Mouse (Mus musculus) neural tube, embryonic 11.5 days (tissue): ENCODE measurements at regions not wholly inside any gene's neighbourhood (a gene's known extent, or its start where the extent isn't known, plus 50 kb on each side); places are given as distances from the start of the nearest gene placed in this dataset.

Experiments used
- ATAC-seq: fragments of 200-750 bp; cut with Nextera tagmentation; 2 replicates; pipeline ENCODE4 v1.8.0; 2017; ENCODE audit warnings: moderate number of reproducible peaks, mild to moderate bottlenecking, moderate TSS enrichment, moderate library complexity; ENCODE audit not compliant: insufficient read depth, low FRiP score, low TSS enrichment
- DNase-seq: peaks from one replicate; pipeline ENCODE4 v3.0.0-alpha.2; 2015; ENCODE audit warnings: low spot score
- H3K27ac ChIP-seq: fragments of 300-500 bp; sonication (generic); 2 replicates; pipeline ENCODE4 v1.5.1; 2014; ENCODE audit warnings: low read depth, mild to moderate bottlenecking, low read length
- H3K27me3 ChIP-seq: fragments of 300-500 bp; sonication (generic); 2 replicates; pipeline ENCODE4 v1.6.1; 2014; ENCODE audit warnings: mild to moderate bottlenecking, low read length, mixed read lengths; ENCODE audit not compliant: control insufficient read depth, insufficient read depth
- H3K36me3 ChIP-seq: fragments of 300-500 bp; sonication (generic); 2 replicates; pipeline ENCODE4 v1.6.1; 2014; ENCODE audit warnings: mild to moderate bottlenecking, low read length, moderate library complexity, mixed read lengths; ENCODE audit not compliant: control insufficient read depth, insufficient read depth
- H3K4me1 ChIP-seq: fragments of 300-500 bp; sonication (generic); 2 replicates; pipeline ENCODE4 v1.6.1; 2014; ENCODE audit warnings: low read length, mixed read lengths; ENCODE audit not compliant: control insufficient read depth, insufficient read depth
- H3K4me2 ChIP-seq: fragments of 300-500 bp; sonication (generic); 2 replicates; pipeline ENCODE4 v1.6.1; 2014; ENCODE audit warnings: low read depth, mild to moderate bottlenecking, moderate library complexity
- H3K4me3 ChIP-seq: fragments of 300-500 bp; sonication (generic); 2 replicates; pipeline ENCODE4 v1.5.1; 2014; ENCODE audit warnings: low read depth, low read length
- H3K9ac ChIP-seq: fragments of 300-500 bp; sonication (generic); 2 replicates; pipeline ENCODE4 v1.6.1; 2014; ENCODE audit warnings: mild to moderate bottlenecking, low read length
- H3K9me3 ChIP-seq: fragments of 300-500 bp; sonication (generic); 2 replicates; pipeline ENCODE4 v1.6.1; 2016; ENCODE audit warnings: low read length; ENCODE audit not compliant: control insufficient read depth
- WGBS: fragments of 180-500 bp; shearing (Covaris S2); extraction: QIAGEN DNeasy Blood & Tissue Kit; methylation state at CpG from one replicate; pipeline ENCODE4 v1.1.7; 2014; 5-methylcytosine and 5-hydroxymethylcytosine counted together

DNA sequence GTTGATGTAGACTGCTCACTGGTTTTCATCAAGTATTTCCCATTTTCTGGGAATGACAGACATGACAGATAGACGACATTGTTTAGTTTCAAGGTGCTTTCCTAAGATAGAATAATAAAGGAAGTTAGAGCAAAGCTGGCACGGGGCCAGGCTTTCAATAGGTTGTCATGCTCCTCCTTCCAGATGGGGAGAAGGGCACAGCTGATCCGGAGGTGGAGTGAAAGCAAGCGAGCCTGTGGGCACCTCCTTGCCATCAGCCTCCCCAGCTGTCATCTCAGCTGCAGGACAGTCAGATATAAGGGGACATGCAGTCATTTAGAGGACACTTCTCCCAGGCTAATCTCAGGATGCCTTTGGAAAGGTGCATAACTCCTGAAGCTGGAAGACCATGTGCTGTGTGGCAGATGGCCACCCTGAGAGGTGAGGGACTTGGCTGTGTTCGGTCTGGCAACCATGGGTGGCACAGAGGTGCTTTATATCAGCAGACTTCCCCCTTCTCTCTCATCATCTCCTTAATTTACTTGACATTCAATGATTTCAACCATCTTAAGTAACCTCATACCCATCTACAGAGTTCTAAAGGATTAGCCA, 318.6 kb downstream of the Epm2a start:
- no peaks in the 10 kb centered on the region for H3K27me3 ChIP-seq
- WGBS, result 67% methylated on average over 5 of the region's 5 CpGs
- no peak for ATAC-seq
- H3K4me2 ChIP-seq, result no peak overlapping the region
- H3K9me3 ChIP-seq, result no peaks in the 10 kb centered on the region
- H3K27ac ChIP-seq, result no peak overlapping the region
- H3K9ac ChIP-seq, result no peak overlapping the region
- no peaks in the 10 kb centered on the region for H3K36me3 ChIP-seq
- no peak for DNase-seq
- no peak overlapping the region for H3K4me3 ChIP-seq
- no peaks in the 10 kb centered on the region for H3K4me1 ChIP-seq

DNA sequence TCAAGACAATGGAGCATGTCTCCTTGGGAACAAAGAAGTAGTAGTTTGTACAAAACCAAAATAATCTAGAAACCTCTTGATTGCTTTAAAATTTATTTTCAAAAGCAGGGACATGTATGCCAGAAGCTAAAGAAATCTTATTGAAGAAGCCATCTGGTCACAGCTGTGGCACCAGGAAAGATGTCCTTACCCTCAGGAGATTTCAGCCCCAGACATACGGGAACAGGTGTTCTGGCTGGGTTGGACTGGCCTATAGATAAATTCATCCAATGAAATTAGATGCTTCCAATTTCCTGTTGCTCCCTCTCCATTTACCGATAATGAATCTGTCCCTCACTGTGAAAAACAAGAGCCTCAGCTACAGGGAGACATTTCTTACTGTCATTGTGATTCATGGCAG, 366.5 kb downstream of the Epm2a start:
- Histone ChIP-seq H3K9ac (no peak overlapping the region), H3K9me3 (no peaks in the 10 kb centered on the region), H3K27ac (no peak overlapping the region), H3K4me1 (no peaks in the 10 kb centered on the region), H3K4me3 (no peak overlapping the region), H3K27me3 (no peaks in the 10 kb centered on the region), H3K4me2 (no peak overlapping the region), H3K36me3 (no peaks in the 10 kb centered on the region)
- 77% methylated on average over 2 of the region's 2 CpGs for WGBS
- no peak for DNase-seq
- no peak for ATAC-seq

DNA sequence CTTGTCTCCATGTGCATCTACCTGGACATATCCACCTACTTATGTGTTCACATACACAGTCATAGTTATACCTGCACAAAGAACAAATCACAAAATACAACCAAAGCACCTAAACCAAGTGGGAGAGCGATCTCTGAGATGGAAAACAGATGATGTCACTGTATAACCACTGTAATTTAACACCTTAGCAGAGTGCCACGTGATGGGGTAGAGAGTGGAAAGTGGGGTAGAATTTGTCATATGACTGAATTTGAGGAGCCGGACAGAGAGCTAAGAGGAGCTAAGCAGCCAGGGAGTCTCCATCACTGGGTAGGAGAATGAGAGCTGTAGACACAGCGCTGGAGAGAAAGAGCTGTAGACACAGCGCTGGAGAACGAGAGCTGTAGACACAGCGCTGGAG, 381.6 kb downstream of the Epm2a start:
- no peak overlapping the region for H3K4me3 ChIP-seq

DNA sequence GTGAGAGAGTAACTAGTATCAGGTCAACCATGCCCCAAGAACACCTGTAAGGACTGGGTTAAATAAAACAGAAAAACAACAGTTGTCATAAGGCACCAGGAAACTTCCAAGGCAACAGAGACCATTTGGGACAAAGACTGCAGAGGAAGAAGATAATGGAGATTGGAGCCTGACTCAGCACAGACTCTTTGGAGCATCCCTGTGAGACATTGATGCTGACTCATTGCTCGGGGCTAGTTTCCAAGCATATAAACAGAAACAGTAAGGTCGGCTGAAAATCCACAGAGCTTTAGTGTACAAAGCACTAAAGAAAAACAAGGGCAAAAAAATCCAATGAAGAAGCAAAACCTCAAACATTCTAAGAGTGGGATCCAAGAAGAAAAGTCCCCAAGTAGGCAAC, 386.3 kb downstream of the Epm2a start:
- no peaks in the 10 kb centered on the region for H3K9me3 ChIP-seq
- no peak overlapping the region for H3K4me2 ChIP-seq
- 85% methylated on average over 2 of the region's 2 CpGs for WGBS
- H3K4me3 ChIP-seq, result no peak overlapping the region
- no peak overlapping the region for H3K9ac ChIP-seq
- ATAC-seq (no peak), DNase-seq (no peak)
- H3K27ac ChIP-seq, result no peak overlapping the region
- no peaks in the 10 kb centered on the region for H3K36me3 ChIP-seq
- no peaks in the 10 kb centered on the region for H3K4me1 ChIP-seq
- H3K27me3 ChIP-seq, result no peaks in the 10 kb centered on the region

More for the DNA sequence above, 381.6 kb downstream of the Epm2a start:
- no peaks in the 10 kb centered on the region for H3K4me1 ChIP-seq
- WGBS, result 85% methylated on average over 7 of the region's 7 CpGs
- ATAC-seq (no peak), DNase-seq (no peak)
- no peak overlapping the region for H3K27ac ChIP-seq
- H3K4me2 ChIP-seq, result no peak overlapping the region
- H3K27me3 ChIP-seq, result no peaks in the 10 kb centered on the region
- H3K9me3 ChIP-seq, result no peaks in the 10 kb centered on the region
- H3K9ac ChIP-seq, result no peak overlapping the region
- no peaks in the 10 kb centered on the region for H3K36me3 ChIP-seq

DNA sequence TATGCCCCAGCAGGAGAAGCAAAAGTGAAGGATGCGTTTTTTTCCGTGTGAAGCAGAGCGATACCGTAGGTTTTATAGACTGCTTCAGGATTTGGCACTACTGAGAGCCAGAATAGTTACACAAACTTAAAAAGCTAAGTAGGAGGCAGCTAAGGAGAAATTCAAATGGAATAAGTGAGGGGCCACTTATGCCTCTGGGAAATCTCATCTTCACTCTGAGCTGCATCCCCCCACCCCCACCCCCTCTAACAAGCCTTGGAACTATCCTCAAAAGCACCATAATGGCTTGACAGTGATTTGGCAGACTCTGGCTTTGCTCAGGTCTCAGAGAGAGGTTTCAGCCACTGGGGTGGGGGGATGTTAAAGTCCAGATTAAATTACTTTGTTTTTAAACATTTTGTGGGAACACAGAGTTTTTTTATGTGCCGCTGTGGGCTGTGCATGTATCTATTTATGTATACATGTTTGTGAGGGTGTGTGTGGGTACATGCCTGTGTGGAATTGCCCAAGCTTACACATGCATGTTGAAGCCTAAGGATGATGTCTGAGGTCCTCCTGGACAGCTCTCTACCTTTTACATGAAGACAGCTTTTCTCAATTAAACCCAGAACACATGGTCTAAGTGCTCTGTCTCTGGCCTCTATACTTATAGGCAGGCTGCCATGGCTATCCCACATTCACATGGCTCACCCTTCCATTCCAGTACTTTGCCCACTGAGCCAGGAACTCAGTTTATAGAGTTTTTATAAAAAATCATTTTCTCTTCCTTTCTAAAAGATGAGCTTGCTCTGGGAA, 396.6 kb downstream of the Epm2a start:
- no peaks in the 10 kb centered on the region for H3K36me3 ChIP-seq
- no peak for DNase-seq
- no peaks in the 10 kb centered on the region for H3K9me3 ChIP-seq
- WGBS, result 87% methylated on average over 5 of the region's 5 CpGs
- no peak overlapping the region for H3K4me2 ChIP-seq
- no peak for ATAC-seq
- H3K4me3 ChIP-seq, result no peak overlapping the region
- no peaks in the 10 kb centered on the region for H3K27me3 ChIP-seq
- H3K9ac ChIP-seq, result no peak overlapping the region
- no peaks in the 10 kb centered on the region for H3K4me1 ChIP-seq
- no peak overlapping the region for H3K27ac ChIP-seq

DNA sequence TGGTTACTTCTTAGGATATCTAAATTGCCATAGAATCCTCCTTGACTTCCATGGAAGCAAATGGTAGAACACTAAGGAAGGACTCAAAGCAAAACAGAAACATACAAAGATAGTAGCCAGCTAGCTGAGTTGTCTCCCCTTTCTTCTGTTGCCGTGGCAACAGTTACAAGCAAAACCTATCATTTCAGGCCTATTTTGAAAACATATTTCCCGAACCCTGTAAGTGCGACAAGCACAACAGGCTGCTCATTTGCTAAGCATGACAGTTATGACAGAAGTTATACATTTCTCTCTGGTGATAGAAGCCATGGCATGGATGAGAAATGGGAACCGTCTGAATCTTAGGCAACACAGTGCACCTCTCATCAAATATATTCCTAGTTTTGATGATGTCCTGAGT, 402.4 kb downstream of the Epm2a start:
- ATAC-seq (no peak), DNase-seq (no peak)
- WGBS, result 96% methylated on average over 4 of the region's 4 CpGs

GRCm38 (mm10) chr10:11746959-11747358, 403.8 kb downstream of the Epm2a start:
- H3K9ac ChIP-seq, result no peak overlapping the region
- ATAC-seq, result no peak
- DNase-seq, result no peak
- H3K9me3 ChIP-seq, result no peaks in the 10 kb centered on the region
- H3K4me3 ChIP-seq, result no peak overlapping the region
- H3K36me3 ChIP-seq, result no peaks in the 10 kb centered on the region
- no peak overlapping the region for H3K27ac ChIP-seq
- no peaks in the 10 kb centered on the region for H3K4me1 ChIP-seq
- no peaks in the 10 kb centered on the region for H3K27me3 ChIP-seq
- H3K4me2 ChIP-seq, result no peak overlapping the region

More for the DNA sequence above, 402.4 kb downstream of the Epm2a start:
- Histone ChIP-seq H3K27me3 (no peaks in the 10 kb centered on the region), H3K4me1 (no peaks in the 10 kb centered on the region), H3K9ac (no peak overlapping the region), H3K4me2 (no peak overlapping the region), H3K4me3 (no peak overlapping the region), H3K9me3 (no peaks in the 10 kb centered on the region), H3K27ac (no peak overlapping the region), H3K36me3 (no peaks in the 10 kb centered on the region)

DNA sequence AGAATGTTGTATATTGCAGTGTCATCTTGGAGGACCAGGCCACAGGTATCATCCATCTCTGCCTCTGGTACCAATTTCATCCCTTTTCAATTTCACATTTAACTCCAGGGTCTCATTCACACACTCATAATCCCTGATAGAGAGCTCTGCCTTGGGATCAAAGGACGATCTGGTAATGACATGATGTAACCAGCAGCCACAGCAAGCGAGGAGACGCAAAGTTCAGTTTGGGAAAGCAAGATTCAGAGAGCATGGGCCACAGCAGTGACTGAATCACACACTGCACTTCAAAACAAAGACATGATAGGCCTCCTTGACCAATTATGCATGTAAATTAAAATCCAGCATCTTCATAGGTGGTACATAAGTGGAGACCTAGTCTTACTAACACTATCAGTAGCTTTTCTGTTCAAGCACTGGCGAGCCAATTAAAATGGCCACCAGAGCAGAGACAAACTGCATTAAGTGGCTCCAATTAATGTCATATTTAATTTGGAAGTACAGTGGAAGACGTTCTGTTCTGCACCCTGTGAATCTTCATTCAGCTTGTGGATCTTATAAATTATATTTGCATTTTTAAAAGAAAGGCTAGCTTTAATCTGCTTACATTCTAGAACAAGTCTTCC, 412.0 kb downstream of the Epm2a start:
- Histone ChIP-seq H3K27me3 (no peaks in the 10 kb centered on the region), H3K9me3 (no peaks in the 10 kb centered on the region), H3K4me2 (no peak overlapping the region), H3K36me3 (no peaks in the 10 kb centered on the region), H3K4me3 (no peak overlapping the region), H3K9ac (no peak overlapping the region), H3K27ac (no peak overlapping the region), H3K4me1 (no peaks in the 10 kb centered on the region)
- ATAC-seq (no peak), DNase-seq (no peak)
- WGBS, result 86% methylated on average over 5 of the region's 5 CpGs

GRCm38 (mm10) chr10:11777894-11778293, 434.7 kb downstream of the Epm2a start:
- DNase-seq (no peak), ATAC-seq (no peak)
- peaks cover 4% of the 10 kb centered on the region; the same call in 1 of the 2 replicates for H3K9me3 ChIP-seq
- no peaks in the 10 kb centered on the region for H3K27me3 ChIP-seq
- H3K9ac ChIP-seq, result no peak overlapping the region
- WGBS, result 91% methylated on average over 6 of the region's 6 CpGs
- no peak overlapping the region for H3K4me3 ChIP-seq
- no peak overlapping the region for H3K4me2 ChIP-seq
- H3K4me1 ChIP-seq, result no peaks in the 10 kb centered on the region
- H3K27ac ChIP-seq, result no peak overlapping the region
- no peaks in the 10 kb centered on the region for H3K36me3 ChIP-seq
